Mouse (Mus musculus) thymus, adult 2 months (tissue): ENCODE results near the gene Psg19.

Source experiments
- CTCF ChIP-seq: fragments of 200-500 bp; IDR thresholded peaks from 2 replicates; pipeline ENCODE4 v1.5.1; 2012; ENCODE audit warnings: mild to moderate bottlenecking, control low read depth, low read length, moderate library complexity, borderline replicate concordance; ENCODE audit not compliant: control insufficient read depth, poor library complexity, insufficient read depth; ENCODE audit errors: extremely low read depth
- POLR2A ChIP-seq: fragments of 200-500 bp; IDR thresholded peaks from 2 replicates; pipeline ENCODE4 v1.6.1; 2012; ENCODE audit warnings: mild to moderate bottlenecking, low read length, control low read depth, moderate library complexity; ENCODE audit not compliant: control insufficient read depth, poor library complexity, insufficient read depth; ENCODE audit errors: extremely low read depth

DNA sequence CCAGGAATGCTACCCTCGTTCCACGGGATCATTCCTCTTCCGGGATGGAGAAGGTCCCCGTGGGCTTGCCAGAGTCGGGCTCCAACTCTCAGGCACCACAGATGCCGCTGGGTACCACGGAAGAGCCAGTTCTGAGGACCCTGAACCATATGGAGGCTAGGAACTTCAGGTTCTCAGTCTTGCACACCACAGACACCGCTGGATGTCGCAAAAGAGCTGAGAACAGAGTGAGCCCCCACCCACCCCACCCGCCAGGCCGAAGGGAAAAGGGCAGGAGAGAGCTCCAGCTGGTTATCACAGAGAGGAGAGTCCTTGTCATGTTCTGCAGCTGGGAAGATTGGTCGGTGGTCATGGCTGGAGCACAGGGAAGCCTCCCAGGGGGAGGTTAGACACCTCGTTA lies 34.0 kb upstream of the Psg19 start:
- TF ChIP-seq CTCF, result no peak
- TF ChIP-seq POLR2A, result no peak
